Mouse (Mus musculus): Measurements from ENCODE around the gene Cckar.

Gene Cckar

GRCm38 (mm10) chr5:53707235-53708177, at the start of gene Cckar:
TSS of gene Cckar (minus strand) at chr5:53707705.
- peak; percentile 57 for DNase-seq (ENCODE audit: low spot score)

GRCm38 (mm10) chr5:53744061-53744460, 36.6 kb upstream of the Cckar start:
- DNase-seq (ENCODE audit: low spot score), result no peak

GRCm38 (mm10) chr5:53732933-53733332, 25.4 kb upstream of the Cckar start:
- DNase-seq (ENCODE audit: low spot score), result no peak

GRCm38 (mm10) chr5:53727606-53728005, 20.1 kb upstream of the Cckar start:
- DNase-seq (ENCODE audit: low spot score), result no peak

GRCm38 (mm10) chr5:53726011-53726410, 18.5 kb upstream of the Cckar start:
- no peak for DNase-seq (ENCODE audit: low spot score)

- DNase-seq (ENCODE audit: low spot score), result no peak
Measured at GRCm38 (mm10) chr5:53716462-53716861, 9.0 kb upstream of the Cckar start.

- DNase-seq (ENCODE audit: low spot score), result no peak
Measured at GRCm38 (mm10) chr5:53711277-53711676, 3.8 kb upstream of the Cckar start.

GRCm38 (mm10) chr5:53708191-53708590, 686 bp upstream of the Cckar start:
- DNase-seq (ENCODE audit: low spot score), result peak; percentile 27

GRCm38 (mm10) chr5:53702686-53703085, 4.8 kb downstream of the Cckar start:
- no peak for DNase-seq (ENCODE audit: low spot score)

- DNase-seq (ENCODE audit: low spot score), result no peak
Measured at GRCm38 (mm10) chr5:53697794-53698193, 9.7 kb downstream of the Cckar start.

GRCm38 (mm10) chr5:53696701-53697100, 10.8 kb downstream of the Cckar start:
- DNase-seq (ENCODE audit: low spot score), result no peak

- DNase-seq (ENCODE audit: low spot score), result no peak
Measured at GRCm38 (mm10) chr5:53692662-53693061, 14.8 kb downstream of the Cckar start.

- DNase-seq (ENCODE audit: low spot score), result no peak
Measured at GRCm38 (mm10) chr5:53692100-53692499, 15.4 kb downstream of the Cckar start.

GRCm38 (mm10) chr5:53691577-53691976, 15.9 kb downstream of the Cckar start:
- DNase-seq (ENCODE audit: low spot score), result no peak

GRCm38 (mm10) chr5:53688326-53688725, 19.2 kb downstream of the Cckar start:
- no peak for DNase-seq (ENCODE audit: low spot score)

GRCm38 (mm10) chr5:53686379-53686778, 21.1 kb downstream of the Cckar start:
- DNase-seq (ENCODE audit: low spot score), result no peak

- no peak for DNase-seq (ENCODE audit: low spot score)
Measured at GRCm38 (mm10) chr5:53685623-53686022, 21.9 kb downstream of the Cckar start.

- DNase-seq (ENCODE audit: low spot score), result no peak
Measured at GRCm38 (mm10) chr5:53684417-53684816, 23.1 kb downstream of the Cckar start.

GRCm38 (mm10) chr5:53683916-53684315, 23.6 kb downstream of the Cckar start:
- DNase-seq (ENCODE audit: low spot score), result no peak

- DNase-seq (ENCODE audit: low spot score), result no peak
Measured at GRCm38 (mm10) chr5:53679651-53680050, 27.9 kb downstream of the Cckar start.

GRCm38 (mm10) chr5:53678036-53678767, 29.3 kb downstream of the Cckar start:
- no peak for DNase-seq (ENCODE audit: low spot score)

- no peak for DNase-seq (ENCODE audit: low spot score)
Measured at GRCm38 (mm10) chr5:53676671-53677070, 30.8 kb downstream of the Cckar start.
